Mouse (Mus musculus): ENCODE measurements around the gene Sfxn5. TPM values are rescaled to one million over a fixed set of nuclear protein-coding genes. Genes with fewer than 3 reads are reported as not detected.

Sfxn5 gene
- polyA plus RNA-seq, 1 experiment from 2014 or later: 7.2 TPM

DNA sequence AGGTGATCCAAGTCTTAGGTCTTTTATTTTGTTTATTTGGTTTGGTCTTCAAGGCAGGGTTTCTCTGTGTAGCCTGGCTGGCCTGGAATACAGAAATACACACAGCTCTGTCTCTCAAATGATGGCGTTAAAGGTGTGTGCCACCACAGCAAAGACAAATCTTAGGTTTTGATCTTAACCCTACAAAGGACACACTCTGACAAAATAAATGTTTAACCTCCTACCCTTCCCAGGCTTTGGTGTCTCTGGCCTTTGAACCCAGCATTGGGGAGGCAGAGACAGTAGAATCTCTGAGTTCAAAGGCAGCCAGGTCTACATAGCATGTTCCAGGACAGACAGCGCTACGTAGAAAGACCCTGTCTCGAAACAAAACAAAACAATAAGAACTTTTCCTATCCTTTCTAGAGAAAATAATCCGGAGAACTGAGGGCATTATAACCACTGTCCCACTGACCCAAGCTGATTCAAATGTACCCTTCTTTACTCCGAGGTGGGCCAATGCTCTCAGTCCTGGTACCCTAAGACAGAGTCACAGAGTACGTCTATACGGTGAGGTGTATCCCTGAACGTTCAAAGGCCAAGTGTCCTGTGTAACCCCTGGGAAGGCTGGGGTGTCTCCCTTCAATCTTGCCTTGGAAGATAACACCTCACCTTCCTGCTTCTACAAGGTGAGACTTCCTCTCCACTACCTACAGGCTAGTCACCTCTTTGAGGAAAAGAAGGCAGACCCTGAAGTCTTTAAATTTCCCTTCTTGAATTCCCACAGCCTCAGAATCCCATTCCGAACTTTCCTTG lies 40.0 kb upstream of the Sfxn5 start:
- Histone ChIP-seq H3K36me3 (no peaks in the 10 kb centered on the region), H3K9ac (peak overlapping the region; percentile 80), H3K4me1 (peaks cover 34% of the 10 kb centered on the region), H3K4me3 (peak overlapping the region; percentile 76), H3K4me2 (replicated peaks) (peak overlapping the region; percentile 90), H3K27ac (no peak overlapping the region), H3K27me3 (no peaks in the 10 kb centered on the region; the same call in 1 of the 2 replicates), H3K9me3 (no peaks in the 10 kb centered on the region)
- no peak for ATAC-seq (ENCODE audit: insufficient number of reproducible peaks, insufficient read depth, low FRiP score, low TSS enrichment)
- WGBS: 86% methylated on average over 10 of the region's 10 CpGs

DNA sequence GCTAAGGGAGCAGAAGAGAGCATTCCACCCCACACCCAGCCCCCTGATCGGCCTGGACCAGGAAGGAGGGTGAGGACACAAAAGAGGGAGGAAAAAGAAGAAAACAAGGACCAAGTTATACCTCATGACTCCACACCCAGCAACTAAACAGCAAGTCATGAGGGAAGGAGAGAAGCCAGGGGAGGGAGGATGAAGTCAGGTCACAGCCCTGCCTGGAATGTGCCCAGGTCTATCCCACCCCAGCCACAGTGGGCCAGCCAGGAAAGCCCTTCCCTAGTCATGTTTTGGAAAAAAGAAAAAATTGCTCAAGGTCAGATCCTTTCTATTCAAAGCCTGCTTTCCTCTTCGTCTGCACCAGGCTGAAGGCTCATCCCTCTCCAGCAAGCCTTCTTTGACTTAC lies 39.3 kb upstream of the Sfxn5 start:
- Histone ChIP-seq H3K9ac (no peak overlapping the region), H3K4me1 (peaks cover 32% of the 10 kb centered on the region), H3K9me3 (no peaks in the 10 kb centered on the region), H3K27ac (no peak overlapping the region), H3K27me3 (no peaks in the 10 kb centered on the region; the same call in 1 of the 2 replicates), H3K36me3 (no peaks in the 10 kb centered on the region), H3K4me2 (replicated peaks) (peak overlapping the region; percentile 90; the same call in 1 of the 2 replicates), H3K4me3 (peak overlapping the region; percentile 13; the same call in 1 of the 2 replicates)
- no peak for ATAC-seq (ENCODE audit: insufficient number of reproducible peaks, insufficient read depth, low FRiP score, low TSS enrichment)
- 76% methylated on average over 2 of the region's 2 CpGs for WGBS

DNA sequence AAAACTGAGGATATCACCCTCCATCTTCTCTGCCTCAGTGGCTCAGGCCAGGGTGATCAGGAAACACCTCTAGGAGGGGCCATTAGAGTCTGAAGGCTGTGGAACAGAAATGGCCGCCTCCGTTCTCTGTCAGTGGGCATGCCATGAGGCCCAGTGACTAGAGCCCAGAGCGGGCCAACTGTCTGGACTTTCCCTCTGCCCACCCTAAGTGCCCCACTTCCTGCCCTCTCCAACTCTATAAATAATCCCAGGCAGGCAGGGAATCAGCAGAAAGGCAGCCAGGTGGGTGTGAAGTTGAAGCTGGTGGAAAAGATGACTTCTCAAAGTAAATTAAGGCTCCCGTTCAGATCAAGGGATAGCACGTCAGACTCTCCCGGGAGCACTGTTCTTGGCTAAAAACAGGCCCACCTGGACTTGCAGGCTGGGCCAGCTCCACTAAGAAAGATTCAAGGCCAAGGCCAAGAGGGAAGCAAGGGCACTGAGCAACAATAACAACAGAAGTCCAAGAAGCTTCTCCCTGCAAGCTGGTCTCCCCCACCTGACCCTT lies 38.7 kb upstream of the Sfxn5 start:
- WGBS: 82% methylated on average over 6 of the region's 6 CpGs
- Histone ChIP-seq H3K9ac (no peak overlapping the region), H3K4me1 (peaks cover 32% of the 10 kb centered on the region), H3K27ac (no peak overlapping the region), H3K4me3 (no peak overlapping the region), H3K27me3 (no peaks in the 10 kb centered on the region; the same call in 1 of the 2 replicates), H3K9me3 (no peaks in the 10 kb centered on the region), H3K4me2 (replicated peaks) (0 out of 2 replicates have a peak overlapping the region, but pooled peaks have one; percentile 3), H3K36me3 (no peaks in the 10 kb centered on the region)
- no peak for ATAC-seq (ENCODE audit: insufficient number of reproducible peaks, insufficient read depth, low FRiP score, low TSS enrichment)

DNA sequence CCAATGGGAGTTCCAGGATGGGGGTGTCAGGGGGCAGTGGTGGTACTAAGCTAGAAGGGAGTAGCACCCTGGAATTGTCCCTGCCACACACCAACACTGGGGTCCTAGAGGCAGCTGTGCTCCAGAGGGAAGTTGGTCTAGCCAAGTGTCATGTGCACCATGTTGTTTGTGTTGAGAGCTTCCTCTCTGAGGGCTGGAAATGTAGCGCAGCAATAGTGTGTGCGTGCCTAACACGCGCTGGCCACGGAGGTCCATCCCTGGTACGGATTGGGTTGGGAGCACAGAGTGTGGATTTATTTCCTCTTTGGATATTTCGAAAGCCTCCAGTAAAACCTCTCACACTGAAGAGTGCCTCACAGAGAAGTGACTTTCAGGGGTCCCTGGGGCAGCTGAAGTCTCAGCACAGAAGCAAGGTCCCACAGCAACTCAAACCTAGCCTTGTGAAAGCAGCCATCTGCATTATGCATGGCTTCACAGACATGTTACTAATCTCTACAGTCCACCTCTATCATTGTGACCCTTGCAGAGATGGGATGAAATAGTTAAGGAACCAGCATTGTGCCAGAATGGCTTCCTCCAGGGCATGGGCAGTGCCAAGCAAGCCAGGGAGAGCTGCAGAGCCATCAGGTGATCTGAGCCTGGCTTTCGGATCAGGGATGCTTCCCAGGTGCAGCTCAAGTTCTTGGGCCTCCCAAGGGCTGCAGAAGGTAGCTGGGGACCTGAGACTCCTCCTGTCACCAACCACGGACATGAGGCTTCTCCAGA lies 37.6 kb upstream of the Sfxn5 start:
- Histone ChIP-seq H3K27me3 (no peaks in the 10 kb centered on the region; the same call in 1 of the 2 replicates), H3K4me3 (no peak overlapping the region), H3K27ac (no peak overlapping the region), H3K9me3 (no peaks in the 10 kb centered on the region), H3K9ac (no peak overlapping the region), H3K36me3 (no peaks in the 10 kb centered on the region), H3K4me2 (replicated peaks) (no peak overlapping the region), H3K4me1 (peaks cover 38% of the 10 kb centered on the region)
- WGBS: 95% methylated on average over 9 of the region's 9 CpGs
- no peak for ATAC-seq (ENCODE audit: insufficient number of reproducible peaks, insufficient read depth, low FRiP score, low TSS enrichment)

DNA sequence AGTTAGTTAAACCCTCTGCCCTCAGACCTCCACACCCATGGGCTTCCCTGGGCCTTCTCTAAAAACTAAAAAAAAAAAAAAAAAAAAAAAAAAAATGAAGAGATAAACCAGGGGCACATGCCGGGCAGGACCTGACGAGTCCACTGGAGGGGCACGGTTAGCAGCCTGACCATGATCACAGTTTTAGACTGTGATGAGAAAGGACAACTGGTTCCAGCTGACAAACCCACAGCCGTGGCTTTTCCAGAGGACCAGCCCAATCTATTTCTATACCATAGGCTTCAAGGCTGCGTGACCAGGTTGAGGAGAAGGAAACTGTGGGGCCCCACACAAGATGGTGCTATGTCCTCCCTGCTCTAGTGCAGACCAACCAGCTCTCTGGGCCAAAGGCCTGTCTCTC lies 36.8 kb upstream of the Sfxn5 start:
- Histone ChIP-seq H3K9ac (no peak overlapping the region), H3K27ac (no peak overlapping the region), H3K27me3 (no peaks in the 10 kb centered on the region; the same call in 1 of the 2 replicates), H3K36me3 (no peaks in the 10 kb centered on the region), H3K4me3 (no peak overlapping the region), H3K9me3 (no peaks in the 10 kb centered on the region), H3K4me1 (peaks cover 38% of the 10 kb centered on the region), H3K4me2 (replicated peaks) (no peak overlapping the region)
- no peak for ATAC-seq (ENCODE audit: insufficient number of reproducible peaks, insufficient read depth, low FRiP score, low TSS enrichment)
- WGBS: 81% methylated on average over 5 of the region's 5 CpGs

DNA sequence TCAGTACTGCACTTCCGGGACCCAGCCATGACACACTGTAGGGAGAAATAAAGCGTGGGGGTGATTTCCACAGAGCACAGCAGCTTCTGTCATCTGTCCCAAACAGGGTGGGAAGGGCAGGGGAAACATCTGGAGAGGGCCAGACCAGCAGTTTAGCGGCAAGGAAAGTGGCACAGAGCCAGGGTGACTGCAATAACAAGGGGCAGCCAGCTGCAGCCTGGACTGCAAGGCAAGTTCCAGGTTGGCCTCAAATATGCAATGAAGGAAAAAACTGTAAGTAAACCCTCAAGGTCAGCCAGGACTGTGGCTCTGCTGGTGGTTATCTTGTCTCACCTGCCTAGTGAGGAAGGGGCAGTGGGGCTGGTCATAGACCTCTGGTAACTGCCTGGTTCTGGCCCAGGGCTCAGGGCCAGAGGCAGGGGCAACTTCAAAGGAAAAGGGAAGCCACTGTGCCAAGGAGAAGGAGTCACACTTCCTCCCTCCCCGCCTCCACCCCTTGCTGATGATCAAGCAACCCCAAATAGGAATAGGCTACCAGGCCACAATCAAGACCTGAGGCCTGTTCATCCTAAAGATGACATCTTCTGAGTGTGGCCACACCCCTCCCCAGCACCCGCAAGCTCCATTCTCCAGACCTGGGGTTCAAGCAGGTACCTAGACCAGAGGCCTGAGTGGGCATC lies 36.1 kb upstream of the Sfxn5 start:
- Histone ChIP-seq H3K9me3 (no peaks in the 10 kb centered on the region), H3K4me3 (no peak overlapping the region), H3K4me1 (peaks cover 38% of the 10 kb centered on the region), H3K9ac (no peak overlapping the region), H3K4me2 (replicated peaks) (no peak overlapping the region), H3K27me3 (no peaks in the 10 kb centered on the region; the same call in 1 of the 2 replicates), H3K27ac (no peak overlapping the region), H3K36me3 (no peaks in the 10 kb centered on the region)
- ATAC-seq (ENCODE audit: insufficient number of reproducible peaks, insufficient read depth, low FRiP score, low TSS enrichment): no peak
- 82% methylated on average over 5 of the region's 5 CpGs for WGBS

DNA sequence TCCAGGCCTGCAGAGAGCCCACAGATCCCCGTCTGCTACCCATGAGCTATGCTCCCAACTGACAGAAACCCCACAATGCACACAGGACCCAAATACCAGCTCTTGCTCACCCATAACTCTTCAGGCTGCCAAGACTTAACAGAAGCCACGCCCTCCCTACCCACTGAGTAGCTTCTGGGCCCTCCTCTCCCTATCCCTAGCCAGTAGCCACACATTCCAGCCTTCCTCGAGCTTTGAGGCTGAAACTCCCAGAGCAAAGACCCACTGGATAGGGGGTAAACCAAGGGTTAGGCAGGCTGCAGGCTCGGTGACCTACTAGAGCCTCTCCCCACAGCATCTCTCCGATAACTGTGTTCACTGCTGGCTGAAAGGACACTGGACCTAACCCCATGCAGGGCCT lies 35.5 kb upstream of the Sfxn5 start:
- Histone ChIP-seq H3K4me1 (peaks cover 35% of the 10 kb centered on the region), H3K27me3 (no peaks in the 10 kb centered on the region; the same call in 1 of the 2 replicates), H3K36me3 (no peaks in the 10 kb centered on the region), H3K9me3 (no peaks in the 10 kb centered on the region), H3K4me3 (no peak overlapping the region), H3K4me2 (replicated peaks) (no peak overlapping the region), H3K27ac (no peak overlapping the region), H3K9ac (no peak overlapping the region)
- no peak for ATAC-seq (ENCODE audit: insufficient number of reproducible peaks, insufficient read depth, low FRiP score, low TSS enrichment)
- 68% methylated on average over 5 of the region's 5 CpGs for WGBS

DNA sequence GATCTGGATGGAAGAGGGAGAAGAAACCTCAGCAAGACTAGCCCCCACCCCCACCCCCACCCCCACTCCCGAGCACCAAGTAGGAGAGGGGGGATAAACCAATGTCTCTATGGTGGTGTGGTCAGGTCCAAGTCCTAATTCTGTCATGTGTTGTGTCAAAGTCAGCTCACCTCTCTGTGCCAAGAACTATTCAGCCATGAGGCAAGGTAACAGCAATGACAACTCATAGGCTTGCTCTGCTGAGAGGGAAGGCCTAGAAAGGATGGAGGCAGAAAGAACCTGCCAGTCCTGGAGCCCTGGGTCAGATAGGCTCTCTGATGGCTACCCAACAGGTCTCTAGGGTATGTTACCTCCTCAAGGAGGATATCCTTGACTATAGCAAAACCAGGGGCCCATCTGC lies 34.9 kb upstream of the Sfxn5 start:
- Histone ChIP-seq H3K9me3 (no peaks in the 10 kb centered on the region), H3K4me2 (replicated peaks) (no peak overlapping the region), H3K36me3 (no peaks in the 10 kb centered on the region), H3K9ac (no peak overlapping the region), H3K4me1 (peaks cover 30% of the 10 kb centered on the region), H3K4me3 (no peak overlapping the region), H3K27me3 (no peaks in the 10 kb centered on the region; the same call in 1 of the 2 replicates), H3K27ac (no peak overlapping the region)
- 80% methylated on average over 1 of the region's 1 CpGs for WGBS
- ATAC-seq (ENCODE audit: insufficient number of reproducible peaks, insufficient read depth, low FRiP score, low TSS enrichment): no peak

DNA sequence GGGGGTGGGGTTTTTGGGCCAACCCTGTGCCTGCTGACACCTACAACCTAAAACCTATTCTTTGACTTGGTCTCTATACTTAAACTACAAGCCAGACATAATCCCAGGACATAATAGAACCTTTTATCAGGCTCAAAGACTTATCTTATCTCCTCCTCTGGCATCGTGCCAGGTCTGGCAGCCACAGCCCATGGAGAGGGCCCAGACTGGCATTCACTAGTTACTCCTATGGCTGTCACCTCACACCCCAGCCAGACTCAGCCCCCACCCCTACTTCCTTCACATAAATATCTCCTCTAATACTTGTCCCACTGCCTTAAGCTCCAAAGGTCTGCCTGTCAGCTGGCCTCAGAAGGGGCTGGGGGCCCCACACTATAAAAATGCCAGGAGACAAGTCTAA lies 33.2 kb upstream of the Sfxn5 start:
- WGBS: 76% methylated on average over 1 of the region's 1 CpGs
- no peak overlapping the region for H3K27ac ChIP-seq
- no peak overlapping the region for H3K9ac ChIP-seq
- H3K4me2 ChIP-seq (replicated peaks): no peak overlapping the region
- no peaks in the 10 kb centered on the region for H3K36me3 ChIP-seq
- H3K4me3 ChIP-seq: no peak overlapping the region
- H3K9me3 ChIP-seq: no peaks in the 10 kb centered on the region
- peaks cover 17% of the 10 kb centered on the region for H3K4me1 ChIP-seq
- no peak for ATAC-seq (ENCODE audit: insufficient number of reproducible peaks, insufficient read depth, low FRiP score, low TSS enrichment)
- H3K27me3 ChIP-seq: no peaks in the 10 kb centered on the region

DNA sequence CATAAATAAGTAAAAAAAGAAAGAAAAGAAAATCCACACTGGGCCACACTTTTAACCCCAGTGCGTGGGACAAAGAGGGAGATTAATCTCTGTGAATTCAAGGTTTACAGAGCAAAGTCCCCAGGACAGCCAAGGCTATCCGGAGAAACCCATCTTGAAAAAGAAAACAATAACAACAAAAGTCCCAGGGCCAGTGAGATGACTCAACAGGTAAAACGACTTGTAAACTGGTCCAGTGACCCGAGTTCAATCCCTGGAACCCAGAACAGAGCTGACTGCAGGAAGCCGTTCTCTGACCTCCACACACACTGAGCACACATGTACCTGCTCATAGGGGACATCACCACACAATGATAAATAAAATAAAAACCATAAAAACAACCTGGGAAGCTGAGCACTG lies 31.2 kb upstream of the Sfxn5 start:
- Histone ChIP-seq H3K27me3 (no peaks in the 10 kb centered on the region), H3K4me3 (no peak overlapping the region), H3K36me3 (no peaks in the 10 kb centered on the region), H3K9ac (no peak overlapping the region), H3K4me2 (replicated peaks) (no peak overlapping the region), H3K4me1 (peaks cover 15% of the 10 kb centered on the region), H3K27ac (no peak overlapping the region), H3K9me3 (no peaks in the 10 kb centered on the region)
- WGBS: 75% methylated on average over 5 of the region's 5 CpGs
- ATAC-seq (ENCODE audit: insufficient number of reproducible peaks, insufficient read depth, low FRiP score, low TSS enrichment): no peak

DNA sequence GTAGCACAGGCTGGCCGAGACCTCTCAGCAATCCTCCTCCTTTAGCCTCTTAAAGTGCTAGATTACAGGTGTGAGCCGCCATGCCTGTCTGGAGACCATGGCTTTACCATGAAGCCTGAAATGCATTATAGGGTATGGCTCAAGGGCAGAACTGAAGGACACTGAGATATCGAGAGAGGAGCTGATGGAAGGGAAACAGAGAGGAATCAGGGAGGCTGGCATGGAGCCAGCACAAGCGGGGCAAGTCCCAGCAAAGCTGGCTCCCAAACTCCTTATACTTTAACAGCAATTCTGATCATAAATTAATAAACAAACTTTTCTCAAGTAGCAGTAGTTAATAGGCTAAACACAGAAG lies 30.7 kb upstream of the Sfxn5 start:
- H3K4me1 ChIP-seq: peaks cover 10% of the 10 kb centered on the region
- no peaks in the 10 kb centered on the region for H3K27me3 ChIP-seq
- ATAC-seq (ENCODE audit: insufficient number of reproducible peaks, insufficient read depth, low FRiP score, low TSS enrichment): no peak
- H3K9ac ChIP-seq: no peak overlapping the region
- no peaks in the 10 kb centered on the region for H3K36me3 ChIP-seq
- WGBS: 87% methylated on average over 4 of the region's 4 CpGs
- H3K9me3 ChIP-seq: no peaks in the 10 kb centered on the region
- no peak overlapping the region for H3K27ac ChIP-seq
- no peak overlapping the region for H3K4me3 ChIP-seq
- H3K4me2 ChIP-seq (replicated peaks): no peak overlapping the region
